Mouse (Mus musculus) megakaryocyte, embryonic 14.5 days (primary cell): ENCODE data around the gene Map4k2.

Source experiments
- FLI1 ChIP-seq: IDR thresholded peaks from 2 replicates; pipeline ENCODE4 v1.6.1; 2012; ENCODE audit warnings: low read length, inconsistent platforms, mixed read lengths
- GATA1 ChIP-seq: IDR thresholded peaks from 3 replicates; pipeline ENCODE4 v1.6.1; 2012; ENCODE audit warnings: mixed read lengths, low read length, inconsistent platforms, borderline replicate concordance

DNA sequence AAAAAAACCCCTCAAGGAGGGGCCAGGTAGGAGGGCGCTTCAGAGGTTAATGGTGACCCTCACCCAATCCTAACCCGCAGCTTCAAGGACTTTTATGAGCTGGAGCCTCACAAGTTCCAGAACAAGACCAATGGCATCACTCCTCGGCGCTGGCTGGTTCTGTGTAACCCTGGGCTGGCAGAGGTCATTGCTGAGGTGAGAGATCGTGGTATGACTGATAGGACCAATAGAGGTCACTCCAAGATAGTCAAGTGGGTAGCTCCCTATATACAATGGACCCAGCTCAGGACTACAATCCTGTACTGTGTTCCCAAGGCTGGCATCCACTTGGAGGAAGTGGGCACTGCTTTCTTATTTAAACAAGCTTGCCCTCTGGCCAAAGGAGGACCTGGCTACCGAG lies 49.3 kb downstream of the Map4k2 start:
- TF ChIP-seq GATA1 = no peak
- TF ChIP-seq FLI1 = no peak
